Mouse (Mus musculus): ENCODE results near the gene Gm3239. TPM values are rescaled to one million over a fixed set of nuclear protein-coding genes. Genes with fewer than 3 reads are reported as not detected.
"Not testable (repeated sequence)": the region's sequence is repeated elsewhere in the genome, so short reads cannot be mapped to it uniquely, and the experiment has no call there.

The Gm3239 gene
- 0.19 TPM in 1 of 2 replicates, not detected in the other for polyA plus RNA-seq (2015; fragmentation: Nextera tagmentation; extraction: Ambion mirVana)

DNA sequence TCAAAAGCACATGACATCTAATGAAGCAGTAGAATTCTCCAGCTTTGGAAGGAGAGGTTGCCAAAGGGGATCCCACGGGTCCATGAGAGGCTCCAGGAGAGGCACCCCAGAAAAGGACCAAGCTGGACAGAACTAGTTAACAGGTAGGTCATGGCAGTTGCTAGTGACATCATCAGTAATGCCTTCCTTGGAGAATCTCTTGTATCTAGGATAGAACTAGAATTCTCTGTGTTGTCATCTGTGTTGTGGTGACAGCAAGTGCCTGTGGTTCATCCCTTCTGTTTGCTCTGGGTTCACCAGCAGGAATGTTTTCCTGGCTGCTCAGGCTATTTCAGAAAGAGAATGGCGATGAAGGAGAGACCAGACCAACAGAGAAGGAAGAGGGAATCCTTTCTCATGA, at the start of gene Gm3239:
TSS of gene Gm3239 (plus strand) at position 301 of the 400 bp plus-strand sequence.
- no CpG with 5 or more reads among the region's 2 CpGs for WGBS
- not testable (repeated sequence) for H3K27ac ChIP-seq (ENCODE audit: low read length); H3K4me2 ChIP-seq (ENCODE audit: low read depth, low read length); H3K9me3 ChIP-seq (ENCODE audit: control insufficient read depth, low read length); H3K27me3 ChIP-seq (ENCODE audit: control insufficient read depth, insufficient read depth, low read depth, low read length); H3K9ac ChIP-seq (ENCODE audit: low read length); ATAC-seq (ENCODE audit: low read depth); H3K4me3 ChIP-seq (ENCODE audit: low read length); H3K36me3 ChIP-seq (ENCODE audit: control insufficient read depth, insufficient read depth, low read length); H3K4me1 ChIP-seq (replicated peaks; ENCODE audit: control insufficient read depth, insufficient read depth, low read length)

GRCm38 (mm10) chr14:4632052-4632451, 31.9 kb upstream of the Gm3239 start, which contains the start of gene Gm8159:
TSS of gene Gm8159 (plus strand) at chr14:4632352.
- H3K36me3 ChIP-seq (ENCODE audit: control insufficient read depth, insufficient read depth, low read length); H3K9ac ChIP-seq (ENCODE audit: low read length); H3K4me1 ChIP-seq (replicated peaks; ENCODE audit: control insufficient read depth, insufficient read depth, low read length); H3K27me3 ChIP-seq (ENCODE audit: control insufficient read depth, insufficient read depth, low read depth, low read length); H3K4me2 ChIP-seq (ENCODE audit: low read depth, low read length); H3K9me3 ChIP-seq (ENCODE audit: control insufficient read depth, low read length); ATAC-seq (ENCODE audit: low read depth); H3K4me3 ChIP-seq (ENCODE audit: low read length); H3K27ac ChIP-seq (ENCODE audit: low read length): not testable (repeated sequence)
- WGBS = no CpG with 5 or more reads among the region's 2 CpGs

DNA sequence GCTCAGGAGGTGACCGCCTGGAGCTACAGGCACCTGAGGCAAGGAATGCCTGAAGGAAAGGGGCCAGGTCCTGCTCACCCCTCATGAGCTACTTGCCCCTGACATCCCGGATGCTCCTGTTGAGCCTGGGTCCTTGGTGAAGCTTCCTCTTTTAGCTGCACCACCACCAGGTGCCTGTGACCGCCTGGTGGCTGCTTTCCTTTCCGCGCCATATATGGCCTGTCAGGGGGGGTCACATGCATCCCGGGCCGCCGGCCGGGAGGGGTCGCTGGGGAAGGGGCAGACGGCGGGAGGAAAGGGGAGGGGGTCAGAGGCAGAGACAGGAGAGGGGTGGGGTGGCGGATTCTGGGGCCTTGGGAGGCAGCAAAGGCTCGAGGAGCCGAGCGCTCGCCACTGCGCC, 14.7 kb upstream of the Gm3239 start:
- not testable (repeated sequence) for H3K27ac ChIP-seq (ENCODE audit: low read length); H3K9me3 ChIP-seq (ENCODE audit: control insufficient read depth, low read length); ATAC-seq (ENCODE audit: low read depth); H3K9ac ChIP-seq (ENCODE audit: low read length); H3K4me3 ChIP-seq (ENCODE audit: low read length); H3K27me3 ChIP-seq (ENCODE audit: control insufficient read depth, insufficient read depth, low read depth, low read length); H3K4me1 ChIP-seq (replicated peaks; ENCODE audit: control insufficient read depth, insufficient read depth, low read length); H3K36me3 ChIP-seq (ENCODE audit: control insufficient read depth, insufficient read depth, low read length)
- peak overlapping the region; percentile 37; the same call in 1 of the 2 replicates for H3K4me2 ChIP-seq (ENCODE audit: low read depth, low read length)
- 2% methylated on average over 14 of the region's 18 CpGs for WGBS

DNA sequence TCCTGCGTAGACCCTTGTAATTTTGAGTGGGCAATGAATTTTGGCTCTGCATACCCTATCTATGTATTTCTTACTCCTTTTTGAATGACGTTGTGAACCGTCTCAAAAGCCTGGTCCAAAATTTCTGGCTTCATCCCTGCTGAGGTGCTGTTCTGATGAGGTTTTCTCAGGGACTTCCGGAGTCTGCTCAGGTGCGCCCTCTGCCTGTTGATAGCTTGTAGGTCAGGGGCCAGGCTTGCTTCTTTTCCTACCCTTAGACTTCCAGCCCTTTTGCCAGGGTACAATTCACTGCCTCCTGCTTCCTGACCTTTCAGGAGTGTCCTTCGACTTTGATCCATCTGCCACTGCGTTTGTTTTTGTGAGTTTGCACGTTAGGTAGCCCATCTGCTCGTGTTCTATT, 13.7 kb upstream of the Gm3239 start:
- not testable (repeated sequence) for H3K4me3 ChIP-seq (ENCODE audit: low read length); H3K36me3 ChIP-seq (ENCODE audit: control insufficient read depth, insufficient read depth, low read length); H3K9ac ChIP-seq (ENCODE audit: low read length); H3K4me2 ChIP-seq (ENCODE audit: low read depth, low read length); H3K27me3 ChIP-seq (ENCODE audit: control insufficient read depth, insufficient read depth, low read depth, low read length); H3K27ac ChIP-seq (ENCODE audit: low read length); H3K9me3 ChIP-seq (ENCODE audit: control insufficient read depth, low read length); ATAC-seq (ENCODE audit: low read depth); H3K4me1 ChIP-seq (replicated peaks; ENCODE audit: control insufficient read depth, insufficient read depth, low read length)
- WGBS = 4% methylated on average over 3 of the region's 9 CpGs

DNA sequence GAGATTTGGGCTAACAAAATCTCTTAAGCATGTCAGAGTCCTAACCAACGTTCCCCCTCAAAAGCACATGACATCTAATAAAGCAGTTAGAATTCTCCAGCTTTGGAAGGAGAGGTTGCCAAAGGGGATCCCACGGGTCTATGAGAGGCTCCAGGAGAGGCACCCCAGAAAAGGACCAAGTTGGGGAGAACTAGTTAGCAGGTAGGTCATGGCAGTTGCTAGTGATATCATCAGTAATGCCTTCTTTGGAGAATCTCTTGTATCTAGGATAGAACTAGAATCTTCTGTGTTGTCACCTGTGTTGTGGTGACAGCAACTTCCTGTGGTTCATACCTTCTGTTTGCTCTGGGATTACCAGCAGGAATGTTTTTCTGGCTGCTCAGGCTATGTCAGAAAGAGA, 44.9 kb downstream of the Gm3239 start, which contains the start of gene Gm7876:
TSS of gene Gm7876 (plus strand) at position 301 of the 400 bp plus-strand sequence.
- H3K4me2 ChIP-seq (ENCODE audit: low read depth, low read length); H3K4me3 ChIP-seq (ENCODE audit: low read length); H3K9ac ChIP-seq (ENCODE audit: low read length); H3K4me1 ChIP-seq (replicated peaks; ENCODE audit: control insufficient read depth, insufficient read depth, low read length); H3K36me3 ChIP-seq (ENCODE audit: control insufficient read depth, insufficient read depth, low read length); H3K27me3 ChIP-seq (ENCODE audit: control insufficient read depth, insufficient read depth, low read depth, low read length); H3K9me3 ChIP-seq (ENCODE audit: control insufficient read depth, low read length); ATAC-seq (ENCODE audit: low read depth); H3K27ac ChIP-seq (ENCODE audit: low read length): not testable (repeated sequence)
- 69% methylated on average over 1 of the region's 2 CpGs for WGBS

Other genes with a start within 250 kb of the Gm3239 start
- 0.28 and 0.33 TPM in 2 replicates for gene Gm3164, start 248.7 kb upstream of the Gm3239 start, polyA plus RNA-seq (2015; fragmentation: Nextera tagmentation; extraction: Ambion mirVana)
- gene Gm3173, start 233.2 kb upstream of the Gm3239 start, polyA plus RNA-seq (2015; fragmentation: Nextera tagmentation; extraction: Ambion mirVana) = not detected in 2 replicates
- gene Gm3182, start 182.4 kb upstream of the Gm3239 start, polyA plus RNA-seq (2015; fragmentation: Nextera tagmentation; extraction: Ambion mirVana) = not detected in 2 replicates
- not detected in 2 replicates for gene Gm3047, start 108.8 kb upstream of the Gm3239 start, polyA plus RNA-seq (2015; fragmentation: Nextera tagmentation; extraction: Ambion mirVana)
- not detected in 2 replicates for gene Gm8159, start 31.8 kb upstream of the Gm3239 start, polyA plus RNA-seq (2015; fragmentation: Nextera tagmentation; extraction: Ambion mirVana)
- not detected in 2 replicates for gene Gm7876, start 45.0 kb downstream of the Gm3239 start, polyA plus RNA-seq (2015; fragmentation: Nextera tagmentation; extraction: Ambion mirVana)
- gene Gm3252, start 62.6 kb downstream of the Gm3239 start, polyA plus RNA-seq (2015; fragmentation: Nextera tagmentation; extraction: Ambion mirVana) = 0.13 and 0.34 TPM in 2 replicates
- not detected in 2 replicates for gene Gm9602, start 112.1 kb downstream of the Gm3239 start, polyA plus RNA-seq (2015; fragmentation: Nextera tagmentation; extraction: Ambion mirVana)
- gene Gm3269, start 173.9 kb downstream of the Gm3239 start, polyA plus RNA-seq (2015; fragmentation: Nextera tagmentation; extraction: Ambion mirVana) = not detected in 2 replicates
- 0.45 and 0.99 TPM in 2 replicates for gene Gm3264, start 191.4 kb downstream of the Gm3239 start, polyA plus RNA-seq (2015; fragmentation: Nextera tagmentation; extraction: Ambion mirVana)
- not detected in 2 replicates for gene Gm3278, start 228.2 kb downstream of the Gm3239 start, polyA plus RNA-seq (2015; fragmentation: Nextera tagmentation; extraction: Ambion mirVana)

Measured in lung, embryonic 16.5 days (tissue).